Mouse (Mus musculus): ENCODE data around the gene Nfix. TPM values are rescaled to one million over a fixed set of nuclear protein-coding genes. Genes with fewer than 3 reads are reported as not detected.

The Nfix gene
- polyA plus RNA-seq, 1 experiment from 2014 or later, result 0.49 TPM

Other genes with a start within 250 kb of the Nfix start
- gene Ier2, start 137.5 kb downstream of the Nfix start, polyA plus RNA-seq (2016; fragmentation: Nextera tagmentation; extraction: Ambion mirVana), result 63.6 and 78.2 TPM in 2 replicates
- gene Trmt1, start 114.0 kb downstream of the Nfix start, polyA plus RNA-seq (2016; fragmentation: Nextera tagmentation; extraction: Ambion mirVana), result 56.4 and 58.1 TPM in 2 replicates
- gene Nacc1, start 112.5 kb downstream of the Nfix start, polyA plus RNA-seq (2016; fragmentation: Nextera tagmentation; extraction: Ambion mirVana), result 24.8 and 26.3 TPM in 2 replicates
- 4.8 and 5.8 TPM in 2 replicates for gene Lyl1, start 98.9 kb downstream of the Nfix start, polyA plus RNA-seq (2016; fragmentation: Nextera tagmentation; extraction: Ambion mirVana)
- 1.1 and 1.4 TPM in 2 replicates for gene G430095P16Rik, start 77.3 kb downstream of the Nfix start, polyA plus RNA-seq (2016; fragmentation: Nextera tagmentation; extraction: Ambion mirVana)
- gene Dand5, start 22.5 kb upstream of the Nfix start, polyA plus RNA-seq (2016; fragmentation: Nextera tagmentation; extraction: Ambion mirVana), result 2.9 and 5.3 TPM in 2 replicates
- gene Gadd45gip1, start 31.2 kb upstream of the Nfix start, polyA plus RNA-seq (2016; fragmentation: Nextera tagmentation; extraction: Ambion mirVana), result 46.3 and 47.2 TPM in 2 replicates
- 124 and 131 TPM in 2 replicates for gene Rad23a, start 40.3 kb upstream of the Nfix start, polyA plus RNA-seq (2016; fragmentation: Nextera tagmentation; extraction: Ambion mirVana)
- gene Calr, start 46.6 kb upstream of the Nfix start, polyA plus RNA-seq (2016; fragmentation: Nextera tagmentation; extraction: Ambion mirVana), result 723 and 798 TPM in 2 replicates
- gene Farsa, start 56.6 kb upstream of the Nfix start, polyA plus RNA-seq (2016; fragmentation: Nextera tagmentation; extraction: Ambion mirVana), result 133 and 139 TPM in 2 replicates
- gene Syce2, start 71.8 kb upstream of the Nfix start, polyA plus RNA-seq (2016; fragmentation: Nextera tagmentation; extraction: Ambion mirVana), result 64.7 and 71.7 TPM in 2 replicates
- 37.3 and 39.6 TPM in 2 replicates for gene Gcdh, start 93.6 kb upstream of the Nfix start, polyA plus RNA-seq (2016; fragmentation: Nextera tagmentation; extraction: Ambion mirVana)
- 14.8 and 19.7 TPM in 2 replicates for gene Klf1, start 101.6 kb upstream of the Nfix start, polyA plus RNA-seq (2016; fragmentation: Nextera tagmentation; extraction: Ambion mirVana)
- 6.6 and 7.5 TPM in 2 replicates for gene Dnase2a, start 108.2 kb upstream of the Nfix start, polyA plus RNA-seq (2016; fragmentation: Nextera tagmentation; extraction: Ambion mirVana)
- 3.2 and 8.4 TPM in 2 replicates for gene Mast1, start 137.0 kb upstream of the Nfix start, polyA plus RNA-seq (2016; fragmentation: Nextera tagmentation; extraction: Ambion mirVana)
- gene Rtbdn, start 146.6 kb upstream of the Nfix start, polyA plus RNA-seq (2016; fragmentation: Nextera tagmentation; extraction: Ambion mirVana), result 0.62 and 1.2 TPM in 2 replicates
- gene Gm49661, start 169.1 kb upstream of the Nfix start, polyA plus RNA-seq (2016; fragmentation: Nextera tagmentation; extraction: Ambion mirVana), result not detected in 2 replicates
- 1,203 and 1,278 TPM in 2 replicates for gene Prdx2, start 169.2 kb upstream of the Nfix start, polyA plus RNA-seq (2016; fragmentation: Nextera tagmentation; extraction: Ambion mirVana)
- 136 and 158 TPM in 2 replicates for gene Rnaseh2a, start 169.4 kb upstream of the Nfix start, polyA plus RNA-seq (2016; fragmentation: Nextera tagmentation; extraction: Ambion mirVana)
- 5.0 and 5.4 TPM in 2 replicates for gene Junb, start 178.4 kb upstream of the Nfix start, polyA plus RNA-seq (2016; fragmentation: Nextera tagmentation; extraction: Ambion mirVana)
- 18.2 and 18.4 TPM in 2 replicates for gene Hook2, start 190.3 kb upstream of the Nfix start, polyA plus RNA-seq (2016; fragmentation: Nextera tagmentation; extraction: Ambion mirVana)
- gene Best2, start 214.2 kb upstream of the Nfix start, polyA plus RNA-seq (2016; fragmentation: Nextera tagmentation; extraction: Ambion mirVana), result not detected in 2 replicates
- 160 and 164 TPM in 2 replicates for gene Asna1, start 224.9 kb upstream of the Nfix start, polyA plus RNA-seq (2016; fragmentation: Nextera tagmentation; extraction: Ambion mirVana)
- 140 and 146 TPM in 2 replicates for gene Trir, start 226.5 kb upstream of the Nfix start, polyA plus RNA-seq (2016; fragmentation: Nextera tagmentation; extraction: Ambion mirVana)
- 28.6 and 34.9 TPM in 2 replicates for gene Tnpo2, start 236.6 kb upstream of the Nfix start, polyA plus RNA-seq (2016; fragmentation: Nextera tagmentation; extraction: Ambion mirVana)

All from midbrain, embryonic 10.5 days (tissue).